Mouse (Mus musculus): ENCODE measurements around the gene Acap2. TPM values are rescaled to one million over a fixed set of nuclear protein-coding genes. Genes with fewer than 3 reads are reported as not detected.

The Acap2 gene
- polyA plus RNA-seq, 1 experiment, result 25.1 TPM

DNA sequence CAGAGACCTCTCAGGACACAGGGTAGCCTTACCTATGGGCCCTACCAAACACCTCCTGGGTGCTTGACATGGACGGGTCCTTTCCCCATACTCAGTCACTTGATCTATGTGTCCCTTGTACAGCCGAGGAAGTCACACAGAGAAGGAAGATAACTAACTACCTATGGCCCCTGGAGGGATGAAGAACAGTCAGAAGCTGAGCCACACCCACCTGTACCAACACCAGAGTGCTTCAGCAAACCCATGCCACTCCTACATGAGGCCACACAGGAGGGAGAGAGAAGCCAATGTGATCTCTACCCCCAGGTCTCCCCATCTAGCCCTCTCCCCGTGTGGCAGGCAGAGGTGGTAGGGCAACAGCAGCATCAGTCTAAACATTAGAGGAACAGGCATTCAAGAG, 138.1 kb downstream of the Acap2 start:
- TF ChIP-seq POLR2A (IDR thresholded peaks at IDR 0.05; ENCODE audit: borderline replicate concordance, extremely low read depth, insufficient read depth, insufficient read length, poor library complexity, severe bottlenecking), result no peak
- TF ChIP-seq CTCF (IDR thresholded peaks at IDR 0.05; ENCODE audit: borderline replicate concordance, extremely low read depth, insufficient read depth, insufficient read length), result no peak
- no peak for DNase-seq (ENCODE audit: low read depth)

DNA sequence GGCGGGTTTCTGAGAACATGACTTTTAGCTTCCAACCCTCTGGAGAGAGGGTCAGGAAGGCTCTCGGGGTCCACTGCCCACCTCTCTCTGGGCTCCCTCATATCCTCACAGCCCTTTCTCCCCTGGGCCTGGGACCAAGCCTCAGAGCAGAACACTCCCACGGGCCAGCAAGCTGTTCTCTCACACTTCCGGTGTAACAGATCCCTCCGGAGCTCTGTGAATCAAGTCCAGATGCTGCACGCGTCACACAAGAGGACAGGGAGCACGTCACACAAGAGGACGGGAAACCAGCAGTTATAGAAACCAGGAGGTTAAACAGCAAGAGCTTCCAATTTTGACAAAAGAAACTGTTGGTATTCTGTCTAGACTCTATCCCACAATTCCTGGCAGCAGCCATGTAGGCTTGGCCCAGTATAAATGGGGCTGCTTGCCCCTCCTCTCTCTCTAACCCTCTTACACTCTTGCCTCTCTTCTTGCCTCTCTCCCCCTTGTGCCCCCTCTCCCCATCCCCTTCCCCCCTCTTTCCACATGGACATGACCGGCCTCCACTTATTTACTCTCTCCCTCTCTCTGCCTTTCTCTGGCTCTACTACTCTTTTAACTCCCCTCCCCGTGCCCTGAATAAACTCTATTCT, 139.7 kb downstream of the Acap2 start:
- TF ChIP-seq CTCF (IDR thresholded peaks at IDR 0.05; ENCODE audit: borderline replicate concordance, extremely low read depth, insufficient read depth, insufficient read length), result no peak
- TF ChIP-seq POLR2A (IDR thresholded peaks at IDR 0.05; ENCODE audit: borderline replicate concordance, extremely low read depth, insufficient read depth, insufficient read length, poor library complexity, severe bottlenecking), result no peak
- DNase-seq (ENCODE audit: low read depth), result peak; percentile 18

DNA sequence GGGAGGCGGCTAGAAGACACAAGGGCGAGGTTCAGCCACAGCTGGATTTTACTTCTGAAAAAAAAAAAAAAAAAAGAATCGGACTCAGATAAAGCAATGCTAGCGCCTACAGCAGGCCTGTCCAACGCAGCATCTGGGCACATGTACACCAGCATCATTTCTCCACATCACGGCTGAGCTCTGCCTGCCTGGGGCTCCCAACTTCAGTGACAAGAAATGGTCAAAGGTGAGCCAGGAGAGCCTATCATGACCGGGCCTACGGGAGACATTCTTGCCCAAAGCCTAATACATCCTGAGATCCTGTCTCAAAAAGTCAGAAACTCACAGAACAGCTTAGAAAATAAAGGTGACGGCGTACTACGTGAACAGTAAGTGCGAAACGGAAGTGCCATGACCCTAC, 140.3 kb downstream of the Acap2 start:
- no peak for DNase-seq (ENCODE audit: low read depth)
- no peak for TF ChIP-seq POLR2A (IDR thresholded peaks at IDR 0.05; ENCODE audit: borderline replicate concordance, extremely low read depth, insufficient read depth, insufficient read length, poor library complexity, severe bottlenecking)
- no peak for TF ChIP-seq CTCF (IDR thresholded peaks at IDR 0.05; ENCODE audit: borderline replicate concordance, extremely low read depth, insufficient read depth, insufficient read length)

DNA sequence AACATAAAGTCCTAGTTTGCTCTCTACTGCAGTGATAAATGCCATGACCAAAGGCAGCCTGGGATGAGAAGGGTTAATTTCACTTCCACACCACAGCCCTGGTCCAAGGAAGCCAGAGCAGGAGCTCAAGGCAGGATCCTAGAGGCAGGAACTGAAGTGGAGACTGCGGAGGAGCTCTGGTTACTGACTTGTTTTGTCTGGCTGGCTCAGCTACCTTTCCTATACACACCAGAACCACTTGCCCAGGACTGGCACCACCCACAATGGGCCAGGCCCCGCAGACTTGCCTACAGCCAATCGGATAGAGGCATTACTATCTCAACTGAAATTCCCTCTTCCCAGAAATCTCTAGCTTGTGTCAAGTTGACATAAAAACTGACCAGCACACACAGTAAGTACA, 140.8 kb downstream of the Acap2 start:
- TF ChIP-seq CTCF (IDR thresholded peaks at IDR 0.05; ENCODE audit: borderline replicate concordance, extremely low read depth, insufficient read depth, insufficient read length) (no peak), POLR2A (IDR thresholded peaks at IDR 0.05; ENCODE audit: borderline replicate concordance, extremely low read depth, insufficient read depth, insufficient read length, poor library complexity, severe bottlenecking) (no peak)

DNA sequence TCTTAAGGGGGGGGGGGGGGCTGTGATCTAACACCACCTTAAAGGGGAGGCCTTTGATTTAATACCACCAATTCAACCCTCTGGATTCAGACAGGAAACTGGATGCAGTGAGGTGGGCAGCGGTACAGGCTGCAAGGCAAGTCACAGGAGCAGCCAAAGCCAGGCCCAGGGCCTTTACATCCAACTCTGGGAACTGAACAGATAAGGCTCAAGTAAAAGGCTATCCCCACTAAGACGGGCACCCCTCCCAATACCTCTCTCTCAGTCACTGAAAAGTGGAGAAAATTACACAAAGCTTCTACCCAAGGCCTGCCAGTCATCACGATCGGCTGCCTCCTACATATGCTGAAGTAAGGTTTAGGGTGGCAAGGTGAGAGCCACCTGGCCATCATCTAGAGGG, 141.3 kb downstream of the Acap2 start:
- no peak for DNase-seq (ENCODE audit: low read depth)
- TF ChIP-seq CTCF (IDR thresholded peaks at IDR 0.05; ENCODE audit: borderline replicate concordance, extremely low read depth, insufficient read depth, insufficient read length), result no peak

More for the DNA sequence above, 140.8 kb downstream of the Acap2 start:
- no peak for DNase-seq (ENCODE audit: low read depth)

DNA sequence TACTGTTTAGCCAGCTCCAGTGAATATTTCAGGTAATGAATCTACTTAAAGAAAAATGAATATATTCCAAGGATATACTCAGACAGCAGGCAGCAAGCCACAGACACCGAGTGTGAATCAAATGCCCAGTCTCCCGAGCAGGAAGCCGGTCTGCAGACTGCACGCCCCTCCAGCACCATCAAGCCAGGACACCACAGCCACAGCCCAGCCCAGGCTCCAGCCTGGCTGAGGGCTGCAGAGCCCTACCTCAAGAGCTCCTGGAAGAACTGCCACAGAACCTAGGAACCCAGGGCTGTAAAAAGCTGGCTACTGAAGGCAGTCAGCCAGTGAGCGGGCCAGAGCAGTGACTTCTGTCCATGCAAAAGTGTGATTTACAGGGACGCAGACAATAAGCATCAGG, 148.2 kb downstream of the Acap2 start:
- TF ChIP-seq CTCF (IDR thresholded peaks at IDR 0.05; ENCODE audit: borderline replicate concordance, extremely low read depth, insufficient read depth, insufficient read length), result no peak
- TF ChIP-seq POLR2A (IDR thresholded peaks at IDR 0.05; ENCODE audit: borderline replicate concordance, extremely low read depth, insufficient read depth, insufficient read length, poor library complexity, severe bottlenecking), result no peak
- no peak for DNase-seq (ENCODE audit: low read depth)

DNA sequence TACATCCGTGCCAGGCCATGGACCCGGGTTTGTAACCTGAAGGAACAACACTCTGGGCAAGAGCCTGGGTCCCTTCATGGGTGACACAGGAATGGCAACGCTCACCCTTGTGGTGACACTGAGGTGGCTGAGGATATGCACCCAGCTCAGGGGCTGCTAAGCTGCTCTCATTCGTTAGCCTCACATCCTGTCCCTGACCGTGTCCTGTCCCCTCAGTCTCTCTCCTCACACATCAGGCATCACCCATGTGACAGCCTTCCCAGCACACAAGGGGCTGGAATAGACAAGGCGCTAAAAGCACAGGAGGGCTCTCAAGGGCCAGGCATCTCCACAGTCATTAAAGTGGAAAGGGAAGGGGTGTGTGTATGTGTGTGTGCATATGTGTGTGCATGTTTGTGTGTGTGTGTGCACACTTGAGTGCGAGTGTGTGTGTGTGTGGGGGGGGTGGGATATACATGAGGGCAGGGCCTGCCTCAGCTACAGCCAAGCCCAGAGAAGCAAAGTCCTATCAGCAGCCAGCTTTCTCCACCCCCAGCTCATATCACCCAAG, 148.8 kb downstream of the Acap2 start:
- TF ChIP-seq CTCF (IDR thresholded peaks at IDR 0.05; ENCODE audit: borderline replicate concordance, extremely low read depth, insufficient read depth, insufficient read length) (no peak), POLR2A (IDR thresholded peaks at IDR 0.05; ENCODE audit: borderline replicate concordance, extremely low read depth, insufficient read depth, insufficient read length, poor library complexity, severe bottlenecking) (no peak)
- DNase-seq (ENCODE audit: low read depth), result no peak

DNA sequence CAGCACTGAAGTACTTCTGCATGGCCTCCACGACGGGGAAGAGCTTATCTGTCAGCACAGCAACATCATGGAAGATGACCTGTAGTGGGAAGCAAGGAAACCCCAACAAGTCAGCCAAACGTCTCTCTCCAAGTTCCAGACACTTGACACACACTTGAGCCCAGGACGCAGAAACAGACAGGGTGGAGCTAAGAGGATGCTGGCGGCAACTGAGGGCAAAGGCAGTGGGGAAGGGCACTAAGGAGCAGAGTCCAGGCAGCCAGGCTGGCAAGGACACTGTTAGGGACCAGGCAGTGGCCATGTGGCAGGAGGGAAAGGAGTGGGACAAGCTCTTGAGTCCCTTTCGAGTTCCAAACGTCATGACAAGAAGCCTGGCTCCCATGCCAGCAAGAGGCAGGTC, 150.3 kb downstream of the Acap2 start:
- TF ChIP-seq POLR2A (IDR thresholded peaks at IDR 0.05; ENCODE audit: borderline replicate concordance, extremely low read depth, insufficient read depth, insufficient read length, poor library complexity, severe bottlenecking) (no peak), CTCF (IDR thresholded peaks at IDR 0.05; ENCODE audit: borderline replicate concordance, extremely low read depth, insufficient read depth, insufficient read length) (no peak)
- no peak for DNase-seq (ENCODE audit: low read depth)

DNA sequence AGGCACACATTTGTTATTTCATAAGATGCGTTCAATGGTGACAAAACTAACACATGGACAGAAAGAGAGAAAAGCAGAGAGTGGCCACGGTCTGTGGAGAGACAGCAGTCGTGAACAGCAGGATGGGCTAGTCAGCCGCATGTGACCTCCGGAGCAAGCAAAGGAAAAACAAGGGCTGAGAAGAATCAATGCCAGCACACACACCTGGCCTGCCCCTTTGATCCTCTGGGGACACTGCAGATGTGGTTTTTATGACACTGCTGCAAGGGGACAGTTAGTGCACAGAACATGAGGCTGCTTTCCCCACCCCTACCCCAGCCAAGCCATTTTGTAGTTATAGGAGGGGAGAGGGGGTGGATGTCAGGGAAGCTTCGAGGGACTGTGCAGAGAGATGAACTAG, 152.9 kb downstream of the Acap2 start:
- DNase-seq (ENCODE audit: low read depth), result no peak
- no peak for TF ChIP-seq POLR2A (IDR thresholded peaks at IDR 0.05; ENCODE audit: borderline replicate concordance, extremely low read depth, insufficient read depth, insufficient read length, poor library complexity, severe bottlenecking)

DNA sequence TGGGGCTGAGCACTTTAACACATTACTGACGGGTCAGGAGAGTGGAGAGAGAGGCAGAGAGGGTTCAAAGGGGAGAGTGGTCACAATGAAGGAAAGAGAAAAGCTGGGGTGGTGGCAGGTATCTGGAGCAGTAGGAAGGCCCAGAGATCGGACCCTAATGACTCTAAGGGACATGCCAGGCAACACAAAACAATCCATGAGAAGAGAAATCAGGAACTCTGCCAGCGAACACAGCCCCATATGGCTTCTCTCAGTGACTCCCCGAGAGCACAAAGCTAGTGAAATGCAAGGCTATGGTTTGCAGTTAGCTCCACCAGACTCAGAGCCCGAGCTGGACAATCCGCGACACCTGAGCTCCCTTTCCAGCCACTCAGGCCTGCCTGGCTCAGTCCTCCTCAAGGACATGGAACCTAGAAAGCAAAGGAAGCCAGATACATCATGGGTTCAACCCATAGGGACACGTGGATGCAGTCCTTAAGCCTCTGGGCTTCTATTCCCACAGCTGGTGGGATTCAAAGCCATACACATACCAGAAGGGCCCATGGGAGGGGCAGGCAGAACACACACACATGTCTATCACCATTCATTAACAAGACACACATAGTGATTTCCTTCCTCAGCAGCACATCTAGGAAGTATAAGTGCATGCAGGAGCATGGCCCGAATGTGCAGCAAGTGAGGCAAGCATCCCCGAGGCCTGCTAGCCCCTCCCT, 153.7 kb downstream of the Acap2 start:
- DNase-seq (ENCODE audit: low read depth), result peak; percentile 31
- TF ChIP-seq POLR2A (IDR thresholded peaks at IDR 0.05; ENCODE audit: borderline replicate concordance, extremely low read depth, insufficient read depth, insufficient read length, poor library complexity, severe bottlenecking), result no peak
- TF ChIP-seq CTCF (IDR thresholded peaks at IDR 0.05; ENCODE audit: borderline replicate concordance, extremely low read depth, insufficient read depth, insufficient read length), result no peak

DNA sequence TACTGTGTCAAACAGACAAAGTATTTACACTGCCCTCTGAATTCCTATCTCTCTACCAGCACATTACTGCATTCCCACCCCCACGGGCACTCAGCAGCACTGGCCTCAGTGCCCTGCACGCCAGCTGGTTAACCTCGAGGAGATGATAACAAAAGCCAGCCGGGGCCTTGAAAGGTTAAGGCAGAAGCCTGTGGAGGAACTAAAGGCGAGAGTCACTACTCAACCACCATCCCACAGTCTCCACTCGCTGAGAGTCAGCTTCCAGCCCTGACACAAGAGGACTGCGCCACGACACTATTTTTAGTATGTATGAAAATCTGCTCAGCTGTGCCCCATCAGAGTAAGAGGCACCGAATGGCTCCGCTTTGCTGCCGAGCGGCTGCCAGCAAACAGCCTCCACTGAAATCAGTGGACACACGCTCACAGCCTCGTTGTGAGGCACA, 154.8 kb downstream of the Acap2 start:
- TF ChIP-seq CTCF (IDR thresholded peaks at IDR 0.05; ENCODE audit: borderline replicate concordance, extremely low read depth, insufficient read depth, insufficient read length) (no peak), POLR2A (IDR thresholded peaks at IDR 0.05; ENCODE audit: borderline replicate concordance, extremely low read depth, insufficient read depth, insufficient read length, poor library complexity, severe bottlenecking) (no peak)
- DNase-seq (ENCODE audit: low read depth), result no peak

DNA sequence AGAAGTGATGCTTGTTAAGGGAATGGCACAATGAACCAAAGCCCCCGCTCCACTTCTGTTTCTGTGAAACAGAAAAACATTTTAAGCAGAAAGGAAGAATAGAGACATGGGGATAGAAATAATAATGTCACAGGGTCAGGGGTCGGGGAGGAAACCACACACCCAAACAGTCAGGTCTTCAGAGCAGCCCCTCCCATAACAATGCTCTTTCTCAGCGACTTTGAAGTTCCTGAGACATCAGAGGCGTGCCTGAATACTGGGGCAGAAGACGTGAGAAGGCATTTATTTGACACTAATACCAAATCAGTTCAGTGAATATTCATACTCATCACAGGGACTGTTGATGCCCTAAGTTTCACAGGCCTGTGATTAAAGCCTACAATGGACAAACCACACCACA, 155.8 kb downstream of the Acap2 start:
- TF ChIP-seq POLR2A (IDR thresholded peaks at IDR 0.05; ENCODE audit: borderline replicate concordance, extremely low read depth, insufficient read depth, insufficient read length, poor library complexity, severe bottlenecking) (no peak), CTCF (IDR thresholded peaks at IDR 0.05; ENCODE audit: borderline replicate concordance, extremely low read depth, insufficient read depth, insufficient read length) (no peak)
- DNase-seq (ENCODE audit: low read depth), result no peak

Data from brain, embryonic 14.5 days (tissue).